Mouse (Mus musculus): ENCODE measurements around the gene Idnk. TPM values are rescaled to one million over a fixed set of nuclear protein-coding genes. Genes with fewer than 3 reads are reported as not detected.

Gene Idnk
- total and polyA plus RNA-seq, 3 experiments, result 29.5 to 50.3 TPM; not detected in 1

DNA sequence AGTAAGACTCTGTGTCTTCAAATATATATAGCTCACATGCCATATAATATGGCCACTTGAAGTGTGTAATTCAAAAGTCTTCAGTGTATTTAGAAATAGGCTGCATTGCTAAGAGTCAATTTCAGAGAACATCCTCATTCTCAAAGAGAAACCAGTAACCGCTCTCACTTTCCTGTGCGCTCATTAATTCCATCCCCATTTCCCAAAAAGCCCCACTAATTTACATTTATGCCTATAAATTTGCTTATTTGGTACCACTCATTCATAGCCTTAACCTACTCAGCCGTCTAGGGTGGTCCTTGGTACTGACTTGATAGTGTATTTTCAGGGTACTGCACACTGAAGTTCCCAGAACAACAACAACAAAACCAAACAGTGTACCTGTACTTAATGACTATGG is 44.5 kb downstream of the Idnk start:
- DNase-seq (ENCODE audit: low read depth, low spot score), result no peak
- H3K4me1 ChIP-seq (ENCODE audit: control insufficient read depth in 1 of 2, insufficient read depth in 2 of 2, low read length in 2 of 2), result peaks cover 19 to 21% of the 10 kb centered on the region in 2 experiments
- TF ChIP-seq POLR2A (IDR thresholded peaks at IDR 0.05; ENCODE audit: control insufficient read depth in 1 of 2, insufficient read depth in 1 of 2, low read depth in 1 of 2, low read length in 2 of 2, poor library complexity in 1 of 2), result no peak
- no peak for TF ChIP-seq USF2 (IDR thresholded peaks at IDR 0.05; ENCODE audit: borderline replicate concordance in 1 of 2, insufficient read depth in 1 of 2, low read depth in 1 of 2, low read length in 2 of 2)
- TF ChIP-seq MAFK (IDR thresholded peaks at IDR 0.05; ENCODE audit: borderline replicate concordance, low read depth, low read length), result no peak
- no peak for TF ChIP-seq GATA1 (IDR thresholded peaks at IDR 0.05; ENCODE audit: low read depth, low read length)
- H3K9me3 ChIP-seq (replicated peaks; ENCODE audit: insufficient read depth, low read length), result no peaks in the 10 kb centered on the region
- no peak overlapping the region for H3K9ac ChIP-seq (ENCODE audit: control insufficient read depth, low read depth, low read length, poor library complexity, severe bottlenecking)
- H3K27me3 ChIP-seq (ENCODE audit: control insufficient read depth in 1 of 2, insufficient read depth in 2 of 2, low read length in 2 of 2), result no peaks in the 10 kb centered on the region
- H3K79me2 ChIP-seq (ENCODE audit: control insufficient read depth, insufficient read depth, low read length, poor library complexity), result peaks cover 76% of the 10 kb centered on the region
- no peak overlapping the region for H3K27ac ChIP-seq (ENCODE audit: control insufficient read depth, low read depth, low read length)
- H3K36me3 ChIP-seq (ENCODE audit: control insufficient read depth in 1 of 2, insufficient read depth in 2 of 2, low read length in 2 of 2), result peaks cover 8 to 35% of the 10 kb centered on the region in 2 experiments
- H3K4me3 ChIP-seq (ENCODE audit: control insufficient read depth in 1 of 2, insufficient read depth in 1 of 2, low read depth in 2 of 2, low read length in 2 of 2), result no peak overlapping the region

DNA sequence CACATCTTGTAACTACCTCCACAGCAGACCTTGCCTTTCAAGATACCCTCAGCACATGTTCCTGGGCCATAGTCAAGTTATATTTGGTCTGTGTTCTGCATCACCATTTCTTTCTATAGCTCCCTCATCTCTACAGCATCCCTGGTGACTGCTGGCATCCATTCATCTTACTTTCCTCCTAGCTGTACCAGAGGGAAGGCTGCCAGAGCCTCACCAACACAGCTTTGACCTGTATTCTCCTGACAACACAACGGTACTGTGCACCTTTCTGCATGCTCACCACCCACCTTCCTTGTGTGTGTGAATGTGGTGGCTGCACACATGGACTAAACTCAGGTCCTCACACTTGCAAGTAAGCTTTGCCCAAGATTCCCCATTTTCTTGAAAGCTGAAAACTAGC is 45.5 kb downstream of the Idnk start:
- H3K4me3 ChIP-seq (ENCODE audit: control insufficient read depth in 1 of 2, insufficient read depth in 1 of 2, low read depth in 2 of 2, low read length in 2 of 2), result no peak overlapping the region

DNA sequence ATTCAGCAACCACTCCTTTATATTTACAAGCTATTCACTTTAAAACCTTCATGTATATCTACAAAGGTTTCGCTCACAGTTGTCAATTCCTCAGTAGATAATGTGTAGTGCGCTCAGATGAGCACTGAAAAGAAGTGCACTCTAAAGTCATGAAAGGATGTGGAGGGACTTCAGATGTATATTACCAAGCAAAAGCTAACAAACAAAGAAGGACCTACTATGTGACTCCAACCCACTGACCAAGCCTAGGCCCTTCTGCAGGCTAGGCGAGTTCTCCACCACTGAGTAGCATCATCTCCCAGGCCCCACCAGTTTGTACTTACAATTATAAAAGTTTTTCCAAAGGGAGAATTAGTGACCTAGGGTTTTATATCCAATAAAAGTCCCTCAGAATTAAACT is 46.8 kb downstream of the Idnk start:
- no peak for DNase-seq (ENCODE audit: low read depth, low spot score)
- peaks cover 19 to 21% of the 10 kb centered on the region in 2 experiments for H3K4me1 ChIP-seq (ENCODE audit: control insufficient read depth in 1 of 2, insufficient read depth in 2 of 2, low read length in 2 of 2)
- H3K27ac ChIP-seq (ENCODE audit: control insufficient read depth, low read depth, low read length), result no peak overlapping the region
- H3K79me2 ChIP-seq (ENCODE audit: control insufficient read depth, insufficient read depth, low read length, poor library complexity), result peaks cover 86% of the 10 kb centered on the region
- H3K27me3 ChIP-seq (ENCODE audit: control insufficient read depth in 1 of 2, insufficient read depth in 2 of 2, low read length in 2 of 2), result no peaks in the 10 kb centered on the region
- H3K36me3 ChIP-seq (ENCODE audit: control insufficient read depth in 1 of 2, insufficient read depth in 2 of 2, low read length in 2 of 2), result peaks cover 5 to 38% of the 10 kb centered on the region in 2 experiments
- no peaks in the 10 kb centered on the region for H3K9me3 ChIP-seq (replicated peaks; ENCODE audit: insufficient read depth, low read length)
- H3K4me3 ChIP-seq (ENCODE audit: control insufficient read depth in 1 of 2, insufficient read depth in 1 of 2, low read depth in 2 of 2, low read length in 2 of 2), result no peak overlapping the region
- TF ChIP-seq ZC3H11A (IDR thresholded peaks at IDR 0.05; ENCODE audit: low read depth, low read length) (no peak), ZKSCAN1 (IDR thresholded peaks at IDR 0.05; ENCODE audit: low read depth, low read length) (peak; percentile 70; the same call in 1 of the 2 replicates), MAZ (IDR thresholded peaks at IDR 0.05; ENCODE audit: low read depth, low read length) (no peak)
- H3K9ac ChIP-seq (ENCODE audit: control insufficient read depth, low read depth, low read length, poor library complexity, severe bottlenecking), result no peak overlapping the region

More for the DNA sequence above, 45.5 kb downstream of the Idnk start:
- peak; percentile 38 for DNase-seq (ENCODE audit: low read depth, low spot score)
- Histone ChIP-seq H3K4me1 (ENCODE audit: control insufficient read depth in 1 of 2, insufficient read depth in 2 of 2, low read length in 2 of 2) (peaks cover 19 to 21% of the 10 kb centered on the region in 2 experiments), H3K27me3 (ENCODE audit: control insufficient read depth in 1 of 2, insufficient read depth in 2 of 2, low read length in 2 of 2) (no peaks in the 10 kb centered on the region), H3K36me3 (ENCODE audit: control insufficient read depth in 1 of 2, insufficient read depth in 2 of 2, low read length in 2 of 2) (peaks cover 7 to 38% of the 10 kb centered on the region in 2 experiments), H3K9ac (ENCODE audit: control insufficient read depth, low read depth, low read length, poor library complexity, severe bottlenecking) (no peak overlapping the region), H3K27ac (ENCODE audit: control insufficient read depth, low read depth, low read length) (no peak overlapping the region), H3K79me2 (ENCODE audit: control insufficient read depth, insufficient read depth, low read length, poor library complexity) (peaks cover 83% of the 10 kb centered on the region), H3K9me3 (replicated peaks; ENCODE audit: insufficient read depth, low read length) (no peaks in the 10 kb centered on the region)
- no peak for TF ChIP-seq UBTF (IDR thresholded peaks at IDR 0.05; ENCODE audit: borderline replicate concordance, insufficient read depth, low read depth, low read length)
- no peak for TF ChIP-seq POLR2A (IDR thresholded peaks at IDR 0.05; ENCODE audit: control insufficient read depth in 1 of 2, insufficient read depth in 1 of 2, low read depth in 1 of 2, low read length in 2 of 2, poor library complexity in 1 of 2)
- TF ChIP-seq ETS1 (IDR thresholded peaks at IDR 0.05; ENCODE audit: low read depth, low read length), result no peak
- TF ChIP-seq ZNF384 (IDR thresholded peaks at IDR 0.05; ENCODE audit: low read depth, low read length), result no peak
- no peak for TF ChIP-seq TAL1 (IDR thresholded peaks at IDR 0.05; ENCODE audit: low read length)
- TF ChIP-seq HCFC1 (IDR thresholded peaks at IDR 0.05; ENCODE audit: low read depth, low read length), result no peak
- TF ChIP-seq MXI1 (IDR thresholded peaks at IDR 0.05; ENCODE audit: low read depth, low read length), result 0 out of 2 replicates have a peak, but pooled peaks have one; percentile 11
- no peak for TF ChIP-seq BHLHE40 (IDR thresholded peaks at IDR 0.05; ENCODE audit: borderline replicate concordance, low read depth, low read length)

All from MEL (cell line).